Mouse (Mus musculus): ENCODE measurements around the gene Dip2b. TPM values are rescaled to one million over a fixed set of nuclear protein-coding genes. Genes with fewer than 3 reads are reported as not detected.

The Dip2b gene
- 10 to 100 TPM; 19.4 to 20.2 TPM for total RNA-seq (2021)
- long read RNA-seq, experiment 1, partial matches to known transcripts = 1 of 2 reads
- long read RNA-seq, experiment 1, other reads (novel, unspliced or antisense) = 1 of 2 reads
- long read RNA-seq, experiment 2, partial matches to known transcripts = 2 of 6 reads
- long read RNA-seq, experiment 2, other reads (novel, unspliced or antisense) = 4 of 6 reads

DNA sequence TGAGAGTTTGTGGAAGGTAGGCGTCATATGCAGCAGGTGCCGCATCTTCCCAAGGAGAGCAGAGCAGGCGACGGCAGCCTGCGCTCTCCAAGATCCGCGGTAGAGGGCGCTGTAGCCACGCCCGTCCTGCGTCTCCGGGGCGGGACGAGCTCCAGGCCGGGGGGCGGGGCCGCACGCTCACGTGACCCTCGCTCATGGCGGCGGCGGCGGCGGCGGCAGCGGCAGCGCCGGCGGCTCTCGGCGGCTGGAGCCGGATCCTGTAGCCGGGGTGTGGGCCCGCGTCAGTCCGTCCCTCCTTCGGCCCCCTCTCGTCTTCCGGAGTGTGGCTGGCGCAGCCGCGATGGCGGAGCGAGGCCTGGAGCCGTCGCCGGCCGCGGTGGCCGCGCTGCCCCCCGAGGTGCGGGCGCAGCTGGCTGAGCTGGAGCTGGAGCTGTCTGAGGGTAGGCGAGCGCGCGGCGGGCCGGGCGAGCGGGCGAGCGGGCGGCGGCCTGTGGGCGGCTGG is at the start of gene Dip2b:
Gene Dip2b (plus strand): TSS at position 195 of the 502 bp plus-strand sequence.
- DNase-seq = peak; percentile 94 to 97

DNA sequence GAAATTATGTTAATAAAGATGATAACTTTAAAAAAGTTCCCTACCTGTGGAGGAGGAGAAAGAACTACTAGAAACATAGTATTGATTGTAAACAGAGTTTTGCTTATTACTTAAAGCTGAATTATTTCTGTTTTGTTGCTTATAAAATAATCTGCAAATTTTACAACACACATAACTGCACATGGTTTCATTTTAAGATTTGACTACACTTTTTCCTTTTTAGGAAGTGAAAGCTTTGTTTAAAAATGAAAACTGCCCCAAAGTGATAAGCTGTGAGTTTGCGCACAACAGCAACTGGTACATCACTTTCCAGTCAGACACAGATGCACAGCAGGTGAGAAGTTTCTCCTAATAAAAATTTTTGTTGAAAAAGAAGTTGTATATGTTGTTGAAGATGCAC is 45.4 kb upstream of the Dip2b start:
- no peak for DNase-seq

DNA sequence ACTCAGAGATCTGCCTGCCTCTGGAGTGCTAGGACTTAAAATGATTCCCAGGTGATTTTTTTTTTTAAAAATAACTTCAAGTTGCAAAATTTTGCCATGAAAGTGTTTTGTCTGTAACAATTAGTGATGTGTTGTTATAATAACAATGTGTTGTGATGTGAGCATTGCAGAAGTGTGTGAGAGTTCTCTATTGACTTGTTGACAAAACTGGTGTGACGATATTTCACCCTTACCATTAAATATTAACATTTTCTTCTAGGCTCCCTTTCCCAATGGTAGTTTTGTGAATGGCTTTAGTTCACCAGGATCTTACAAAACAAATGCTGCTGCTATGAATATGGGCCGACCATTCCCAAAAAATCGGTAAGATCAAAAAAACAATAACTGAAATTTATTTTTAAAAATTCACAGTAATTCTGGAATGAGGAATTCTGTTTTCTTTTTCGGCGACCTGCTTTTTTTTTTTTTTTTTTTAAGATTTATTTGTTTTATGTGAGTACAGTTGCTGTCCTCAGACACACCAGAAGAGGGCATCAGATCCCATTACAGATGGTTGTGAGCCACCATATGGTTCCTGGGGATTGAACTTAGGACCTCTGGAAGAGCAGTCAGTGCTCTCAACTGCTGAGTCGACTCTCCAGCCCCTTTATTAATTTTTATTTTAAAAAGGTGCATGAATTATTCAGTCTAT is 41.2 kb upstream of the Dip2b start:
- DNase-seq = no peak

DNA sequence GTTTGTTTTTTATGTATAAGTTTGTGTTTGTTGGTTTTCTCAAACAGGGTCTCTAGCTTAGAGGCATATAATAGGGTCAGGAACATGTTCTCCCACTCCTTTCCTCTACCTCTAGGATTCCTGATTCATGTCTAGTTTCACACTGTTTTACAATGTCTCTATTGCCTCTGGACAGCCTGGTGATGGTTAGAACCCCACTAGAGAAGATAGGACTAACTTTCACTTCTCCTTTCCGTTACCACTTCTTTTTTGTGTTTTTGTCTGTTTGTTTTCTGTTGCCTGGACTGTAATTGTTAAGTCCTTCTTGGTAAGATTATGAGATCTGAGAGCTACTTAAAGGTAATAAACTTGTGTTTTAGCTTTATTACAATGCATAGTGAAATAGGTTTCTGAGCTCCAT is 39.1 kb upstream of the Dip2b start:
- DNase-seq = no peak

DNA sequence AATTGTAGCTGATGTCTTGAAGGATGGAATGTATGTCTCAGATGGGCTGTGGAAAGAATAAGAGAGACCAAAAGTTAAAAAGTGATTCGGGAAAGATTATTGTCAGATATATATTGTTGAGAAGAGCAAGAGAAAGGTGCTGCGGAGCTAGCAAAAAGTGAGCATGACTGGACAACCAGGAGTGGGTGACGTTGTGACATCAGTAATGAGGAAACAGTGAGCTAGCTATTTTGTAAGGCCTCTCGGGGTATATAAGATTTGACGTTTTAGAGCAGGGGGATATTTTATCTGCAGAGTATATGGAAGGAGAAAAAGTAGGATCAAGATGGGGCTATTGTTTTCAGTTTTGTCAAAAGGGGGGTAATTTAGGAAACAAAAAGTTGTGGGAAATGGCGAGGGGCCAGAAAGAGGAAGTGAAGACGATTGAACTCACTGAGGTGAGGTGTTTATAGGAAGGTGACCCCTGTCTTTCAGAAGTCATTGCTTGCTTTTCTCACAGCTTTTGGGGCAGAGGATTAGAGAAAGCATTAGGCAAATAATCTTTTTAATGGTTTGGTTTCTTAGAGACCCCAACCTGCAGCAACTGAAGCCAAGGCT is 33.7 kb upstream of the Dip2b start:
- no peak for DNase-seq

DNA sequence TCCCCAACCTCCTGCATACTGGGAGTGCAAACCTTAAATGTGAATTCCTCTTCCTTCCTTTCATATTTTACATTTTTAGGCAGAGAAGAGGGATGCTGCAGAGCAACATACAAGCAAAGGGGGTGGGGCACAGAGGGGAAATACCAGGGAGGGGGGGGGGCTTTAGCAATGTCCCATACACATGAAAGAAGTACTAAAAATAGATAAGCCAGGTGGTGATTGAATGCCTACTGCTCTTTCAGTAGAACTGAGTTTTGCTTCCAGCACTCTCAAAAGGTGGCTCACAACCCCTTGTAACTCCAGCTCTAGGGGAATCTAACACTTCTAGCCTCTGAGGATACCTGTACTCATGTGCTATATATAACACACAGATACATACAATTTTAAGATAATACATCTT is 32.3 kb upstream of the Dip2b start:
- DNase-seq = no peak

DNA sequence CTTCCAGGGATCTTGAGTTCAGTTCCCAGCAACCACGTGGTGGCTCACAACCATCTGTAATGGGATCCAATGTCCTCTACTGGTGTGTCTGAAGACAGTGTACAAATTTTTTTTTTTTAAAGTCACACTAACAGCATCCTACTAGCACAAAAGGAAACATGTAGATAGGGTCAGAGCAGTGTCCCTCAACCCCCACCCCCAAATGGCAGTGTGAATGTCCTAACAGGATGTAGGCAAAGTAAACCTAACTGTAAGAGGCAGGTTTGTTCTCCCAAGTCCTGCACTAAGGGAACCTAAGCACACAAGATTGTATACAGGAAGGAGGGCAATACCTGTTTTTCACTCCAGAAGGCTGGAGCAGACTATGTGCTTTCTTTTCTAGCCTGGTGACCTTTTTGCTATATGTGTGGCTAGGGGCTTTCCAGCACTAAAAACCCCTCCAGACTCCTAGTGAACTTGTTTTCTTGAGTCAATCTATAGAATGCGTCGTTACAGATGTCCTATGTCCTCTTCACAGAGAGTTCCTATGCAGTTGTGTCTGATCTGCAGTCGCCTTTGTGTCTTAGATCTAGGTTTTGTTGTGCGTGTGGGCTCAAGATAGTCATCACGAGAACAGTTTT is 20.1 kb upstream of the Dip2b start:
- DNase-seq = no peak

DNA sequence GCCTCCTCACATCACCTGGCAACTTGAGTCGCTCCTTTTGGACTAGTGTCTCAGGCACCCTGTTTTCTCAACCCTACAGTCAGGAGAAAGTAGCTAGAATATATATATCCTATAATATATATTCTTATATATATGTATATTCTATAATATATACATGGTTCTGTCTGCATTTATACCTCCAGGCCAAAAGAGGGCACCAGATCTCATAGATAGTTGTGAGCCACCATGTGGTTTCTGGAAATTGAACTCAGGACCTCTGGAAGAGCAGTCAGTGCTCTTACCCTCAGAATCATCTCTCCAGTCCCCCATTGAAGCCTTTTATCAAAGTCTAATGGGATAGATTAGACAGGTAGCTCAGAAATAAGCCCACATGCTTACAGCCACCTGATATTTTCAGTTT is 17.3 kb upstream of the Dip2b start:
- DNase-seq = no peak

DNA sequence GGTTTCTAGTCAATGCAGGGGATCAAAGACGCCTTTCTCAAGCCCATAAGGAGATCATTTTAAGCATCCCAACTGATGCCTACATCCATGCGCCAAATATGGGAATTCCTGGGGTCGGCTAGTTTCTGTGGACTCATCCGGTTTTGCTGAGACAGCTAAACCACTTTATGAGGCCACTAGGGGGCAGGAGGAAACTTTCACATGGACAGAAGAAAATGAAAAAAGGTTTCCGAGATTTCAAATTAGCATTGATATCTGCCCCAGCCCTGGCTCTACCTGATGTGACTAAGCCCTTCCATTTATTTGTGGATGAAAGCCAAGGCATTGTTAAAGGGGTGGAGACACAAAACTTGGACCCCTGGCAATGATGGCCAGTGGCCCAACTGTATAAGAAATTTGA is 15.5 kb upstream of the Dip2b start:
- peak; percentile 40 to 78 for DNase-seq

DNA sequence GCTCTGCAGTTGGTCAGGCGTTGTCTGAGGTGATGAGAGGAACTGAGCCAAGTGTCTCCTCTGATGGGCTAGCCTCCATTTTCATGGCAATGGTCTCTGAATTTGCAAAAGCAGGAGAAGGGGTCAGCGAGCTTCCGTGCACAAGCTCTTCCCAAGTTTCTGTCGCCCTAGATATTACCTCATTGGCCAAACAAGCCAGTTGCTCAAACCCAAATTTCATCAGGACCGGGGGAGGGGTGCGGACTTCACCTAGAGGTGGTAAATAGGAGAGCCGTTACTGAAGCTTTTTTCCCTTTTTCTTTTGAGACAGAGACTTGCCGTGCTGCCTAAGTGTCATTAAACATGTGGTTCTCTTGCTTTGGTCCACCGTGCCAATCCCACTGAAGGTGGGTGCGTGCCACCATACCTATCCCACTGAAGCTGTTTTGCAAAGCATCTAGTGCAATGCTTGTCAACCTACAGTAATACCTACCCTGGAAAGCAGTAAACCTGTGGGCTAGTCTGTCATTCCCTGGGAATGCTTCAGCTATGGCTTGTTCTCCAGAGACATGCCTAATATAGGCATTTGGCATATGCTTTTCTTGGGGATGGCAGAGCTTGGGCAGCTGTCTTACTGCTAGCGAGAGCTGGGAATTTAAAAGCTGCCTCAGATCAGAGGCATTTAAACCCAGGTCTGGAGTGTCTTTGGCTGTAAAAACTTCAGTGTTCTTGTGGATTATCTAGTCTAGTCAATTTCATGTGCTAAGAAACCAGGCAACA is 13.2 kb upstream of the Dip2b start:
- no peak for DNase-seq

DNA sequence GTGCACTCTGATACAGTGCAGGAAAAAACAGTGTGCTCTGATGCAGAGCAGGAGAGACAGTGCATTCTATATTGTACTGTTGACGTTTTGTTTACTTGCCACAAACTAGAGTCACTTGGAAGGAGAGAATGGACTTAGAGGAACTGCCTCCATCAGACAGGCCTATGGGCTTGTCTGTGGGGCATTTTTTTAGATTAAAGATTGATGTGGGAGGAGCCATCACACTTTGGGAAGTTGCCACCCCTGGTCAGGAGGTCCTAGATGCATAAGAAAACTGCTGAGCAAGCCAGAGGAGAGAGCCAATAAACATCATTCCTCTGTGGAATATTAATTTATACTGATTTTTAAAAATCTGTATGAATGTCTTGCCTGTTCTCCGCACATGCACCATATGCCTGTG is 10.3 kb upstream of the Dip2b start:
- DNase-seq = no peak

DNA sequence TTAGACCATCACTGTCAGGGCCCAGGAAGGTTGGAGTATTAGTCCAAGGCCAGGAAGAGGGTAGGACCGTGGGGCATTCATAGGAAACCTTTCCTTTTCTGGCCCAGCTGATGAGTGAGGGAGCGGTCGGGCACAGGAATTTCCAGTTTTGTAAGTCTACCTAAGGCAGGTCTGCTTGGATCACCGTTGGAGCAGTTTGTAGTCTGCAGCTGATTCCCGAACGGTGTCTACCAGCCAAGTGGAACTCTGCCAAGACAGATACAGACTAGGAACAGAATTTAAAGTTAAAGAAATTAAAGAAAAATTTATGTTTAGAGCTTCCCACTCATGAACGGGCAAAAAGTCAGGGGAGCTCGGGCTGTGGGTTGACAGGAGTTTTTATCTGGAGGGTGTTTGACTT is 9.0 kb upstream of the Dip2b start:
- DNase-seq = no peak

DNA sequence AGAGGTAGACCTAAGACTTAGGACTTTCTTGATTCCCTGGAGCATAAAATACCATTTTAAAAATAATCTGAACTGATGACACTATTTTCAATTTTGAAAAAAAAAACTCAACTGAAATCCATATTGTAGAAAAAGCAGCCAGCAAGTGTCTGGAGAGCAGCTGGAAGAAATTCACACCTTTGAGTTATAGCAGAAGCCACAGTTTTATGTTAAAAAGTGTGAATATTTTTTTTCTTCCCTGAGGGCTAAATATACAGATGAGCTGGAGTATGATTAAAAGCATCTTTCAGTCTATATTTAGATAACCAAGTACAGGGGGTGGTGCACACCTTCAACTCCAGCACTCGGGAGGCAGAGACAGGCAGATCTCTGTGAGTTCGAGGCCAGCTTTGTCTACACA is 8.6 kb upstream of the Dip2b start:
- no peak for DNase-seq

DNA sequence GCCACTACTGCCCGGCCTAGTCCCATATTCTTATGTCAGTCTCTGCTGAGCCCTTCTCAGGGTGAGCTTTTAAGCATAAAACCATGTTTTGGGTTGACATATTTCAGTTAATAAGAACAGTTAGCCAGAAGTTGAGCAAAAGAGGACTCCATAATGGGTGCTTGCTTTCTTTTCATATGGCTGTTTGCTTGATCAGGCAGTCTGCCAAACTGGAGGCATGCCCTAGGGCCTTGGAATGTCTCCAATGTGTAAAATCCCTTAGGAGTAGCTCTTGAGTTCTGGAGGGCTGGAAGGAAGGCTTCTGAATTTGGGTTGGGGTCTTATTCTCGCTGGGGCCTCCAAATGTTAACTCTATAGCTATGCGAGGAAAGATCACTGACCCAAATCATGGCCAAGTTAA is 5.9 kb upstream of the Dip2b start:
- no peak for DNase-seq

DNA sequence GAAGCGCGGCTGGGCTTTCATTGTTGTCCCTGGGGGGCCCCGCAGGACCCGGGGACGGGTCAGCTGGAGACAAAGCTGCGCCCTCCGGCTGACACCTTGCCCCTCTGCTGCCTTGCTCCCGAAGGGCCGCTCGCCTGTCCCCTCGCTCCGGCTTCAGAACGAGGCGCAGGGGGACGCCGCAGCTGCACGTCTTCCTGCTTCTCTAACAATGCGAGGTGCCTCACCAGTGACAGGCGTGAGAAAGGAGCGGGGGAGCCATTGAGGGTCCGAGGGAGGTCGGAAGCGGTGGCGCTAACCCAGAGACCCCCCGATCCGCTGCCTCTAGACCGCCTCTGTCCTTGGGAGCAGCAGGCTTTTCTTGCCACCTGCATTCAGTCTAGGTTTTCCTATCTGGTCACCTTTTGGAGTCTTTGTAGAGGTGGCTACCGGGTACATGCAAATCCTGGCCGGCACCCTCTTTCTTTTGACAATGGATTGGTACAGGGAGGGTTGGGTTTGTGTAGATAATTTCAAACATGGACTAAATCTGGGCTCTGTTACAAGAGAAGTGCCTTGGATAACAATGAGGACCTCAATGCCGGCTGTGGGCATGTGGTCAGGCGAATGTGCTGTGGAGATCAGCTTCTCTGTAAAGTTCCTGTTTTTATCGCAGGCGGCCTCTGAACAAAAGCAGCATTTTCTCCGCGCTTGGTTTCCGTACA is 687 bp downstream of the Dip2b start:
- peak; percentile 66 to 69 for DNase-seq

DNA sequence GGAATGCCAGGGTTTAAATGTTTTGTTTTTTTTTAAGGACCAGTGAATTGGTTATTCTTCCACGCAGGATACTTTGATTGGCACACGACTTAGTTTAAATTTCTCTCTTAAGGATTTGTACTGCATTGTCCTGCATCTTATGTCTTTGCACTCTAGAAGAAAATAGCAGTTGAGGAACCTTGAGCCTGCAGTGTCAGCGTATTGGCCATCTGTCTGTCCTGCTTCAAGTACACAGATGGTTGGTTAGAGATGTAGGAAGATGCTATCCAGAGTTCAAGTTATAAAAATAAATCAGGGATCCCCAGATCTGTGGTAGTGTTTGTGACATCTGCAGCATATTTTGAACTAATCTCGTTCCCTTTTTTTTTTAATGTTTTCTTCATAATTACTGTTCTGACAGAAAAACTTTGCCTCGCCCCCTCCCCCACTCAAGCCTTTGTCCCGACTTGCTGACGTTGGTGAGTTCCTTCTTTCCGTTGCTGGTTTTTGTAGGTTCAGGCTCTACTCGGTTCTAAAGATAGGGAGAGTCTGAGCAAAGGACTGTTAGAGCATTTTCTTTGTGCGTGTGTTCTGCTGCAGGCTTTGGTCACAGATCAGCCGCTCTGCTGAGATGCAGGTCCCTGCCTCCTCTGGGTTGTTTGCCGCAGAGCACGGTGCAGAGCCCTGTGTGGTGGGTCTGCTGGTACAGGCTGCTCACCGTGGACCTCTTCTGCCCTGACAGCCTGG is 2.2 kb downstream of the Dip2b start:
- DNase-seq = peak; percentile 39 to 62

DNA sequence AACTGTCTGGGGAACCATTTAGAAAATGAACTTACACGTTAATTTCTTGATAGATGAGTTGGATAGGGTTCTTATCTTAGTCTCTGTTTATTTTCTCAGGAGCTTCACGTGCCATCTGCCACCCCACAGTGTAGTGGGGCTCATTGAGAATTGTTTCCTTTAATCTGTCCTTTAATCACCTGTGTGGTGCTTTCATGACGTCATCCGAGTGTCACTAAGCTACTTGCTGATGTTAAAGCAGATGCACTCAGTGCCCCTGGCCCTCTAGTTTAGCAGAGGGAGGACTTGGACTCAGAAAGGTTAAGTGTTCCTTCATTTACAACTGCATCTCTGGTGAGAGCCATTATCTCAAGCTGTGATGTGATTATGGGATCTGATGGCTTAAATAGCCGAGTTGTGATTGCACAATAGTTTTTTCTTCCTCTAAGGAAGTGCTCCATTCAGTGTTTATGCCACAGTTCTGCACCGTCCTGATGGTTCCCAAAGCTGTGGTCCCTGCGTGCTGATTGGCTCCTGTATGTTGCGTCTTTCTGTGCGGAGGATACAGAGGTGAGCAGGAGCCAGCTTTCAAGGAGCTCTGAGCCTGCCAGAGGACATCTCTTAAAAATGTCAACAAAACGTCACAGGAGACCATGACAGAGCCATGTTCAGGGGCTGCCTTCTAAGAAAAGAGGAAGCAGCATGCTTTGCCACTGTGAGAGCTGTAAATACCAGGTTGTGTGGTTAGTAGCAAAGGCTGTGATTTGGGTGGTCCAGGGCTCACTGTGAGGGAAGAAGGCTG is 3.0 kb downstream of the Dip2b start:
- DNase-seq = peak; percentile 31 to 41

DNA sequence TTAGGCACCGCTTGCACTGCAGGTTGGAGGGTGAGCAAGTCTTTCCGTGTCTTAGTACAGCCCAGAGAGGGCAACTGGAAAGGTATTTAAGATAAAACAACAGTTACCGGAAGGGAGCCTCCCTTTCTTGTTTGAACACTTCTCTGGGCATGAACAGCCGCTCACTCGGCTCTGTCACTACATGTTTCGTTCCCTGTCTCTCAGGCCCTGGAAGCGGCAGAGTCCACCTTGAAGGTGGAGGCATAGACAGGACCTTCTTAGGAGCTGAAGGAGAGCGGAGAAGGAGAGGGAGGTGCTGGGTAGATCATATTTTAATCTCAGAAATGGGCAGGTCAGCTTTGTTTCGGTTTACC is 3.6 kb downstream of the Dip2b start:
- no peak for DNase-seq

DNA sequence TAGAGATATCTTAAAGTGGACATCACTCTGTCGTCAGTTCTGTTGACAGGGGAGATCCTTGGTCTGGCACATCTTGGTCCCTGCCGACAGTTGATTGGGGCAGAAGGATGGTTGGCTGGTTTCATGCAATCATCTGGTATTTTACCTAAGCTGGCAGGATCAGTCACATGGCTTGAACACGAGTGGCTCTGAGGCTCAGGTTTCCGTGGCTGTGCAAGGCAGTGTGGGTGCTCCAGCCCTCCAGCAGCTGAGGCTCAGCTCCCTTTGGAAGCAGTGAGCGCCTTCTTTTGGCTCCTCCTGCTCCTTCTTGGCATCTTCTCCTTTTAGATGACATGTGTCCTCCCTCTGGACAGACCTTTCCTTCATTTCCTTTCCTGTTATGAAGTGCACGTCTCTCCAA is 7.1 kb downstream of the Dip2b start:
- no peak for DNase-seq

DNA sequence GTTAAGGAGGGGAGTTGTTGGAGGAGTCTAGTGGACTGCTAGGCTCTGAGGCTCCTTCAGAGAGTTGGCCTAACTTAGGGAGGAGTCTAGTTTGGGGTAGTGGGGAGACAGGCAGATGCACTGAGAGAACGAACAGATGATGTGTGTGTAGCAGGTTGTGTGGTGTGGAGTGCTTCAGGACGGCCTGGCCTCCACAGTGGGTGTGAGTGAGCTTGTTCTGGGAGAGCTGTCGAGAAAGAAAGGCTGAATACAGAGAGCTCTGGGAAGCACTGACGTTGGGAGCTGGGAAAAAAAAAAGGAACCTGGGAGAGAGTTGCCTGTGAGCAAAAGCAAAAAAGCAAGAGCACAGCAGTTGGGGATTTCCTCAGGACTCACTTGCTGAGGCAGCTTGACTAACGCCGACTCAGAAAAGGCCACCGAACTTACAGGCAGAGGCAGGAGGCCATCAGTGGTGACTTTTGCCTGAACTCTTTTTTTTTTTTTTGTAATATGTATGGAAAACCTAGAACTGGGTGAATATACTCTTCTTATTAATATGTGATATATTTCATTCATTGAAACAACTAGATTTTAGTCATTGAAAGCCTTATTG is 11.1 kb downstream of the Dip2b start:
- no peak for DNase-seq

Measured in heart, adult 18-20 months (tissue).